Mouse (Mus musculus) midbrain, embryonic 13.5 days (tissue): ENCODE results near the gene Cflar. TPM values are rescaled to one million over a fixed set of nuclear protein-coding genes. Genes with fewer than 3 reads are reported as not detected.

Source experiments
- ATAC-seq: fragments of 200-750 bp; cut with Nextera tagmentation; 2 replicates; pipeline ENCODE4 v1.8.0; 2017; ENCODE audit warnings: mild to moderate bottlenecking, moderate TSS enrichment, moderate library complexity
- H3K27ac ChIP-seq: fragments of 300-500 bp; sonication (generic); 2 replicates; pipeline ENCODE4 v1.5.1; 2015; ENCODE audit warnings: inconsistent platforms, mild to moderate bottlenecking, moderate library complexity
- H3K27me3 ChIP-seq: fragments of 300-500 bp; sonication (generic); 2 replicates; pipeline ENCODE4 v1.6.1; 2015; ENCODE audit warnings: mild to moderate bottlenecking, inconsistent platforms
- H3K36me3 ChIP-seq: fragments of 300-500 bp; sonication (generic); 2 replicates; pipeline ENCODE4 v1.6.1; 2015; ENCODE audit warnings: mild to moderate bottlenecking, inconsistent platforms
- H3K4me1 ChIP-seq: fragments of 300-500 bp; sonication (generic); replicated peaks from 2 replicates; pipeline ENCODE4 v1.6.1; 2015; ENCODE audit warnings: inconsistent platforms
- H3K4me2 ChIP-seq: fragments of 300-500 bp; sonication (generic); replicated peaks from 2 replicates; pipeline ENCODE4 v1.6.1; 2015; ENCODE audit warnings: moderate library complexity, mild to moderate bottlenecking, inconsistent platforms
- H3K4me3 ChIP-seq: fragments of 300-500 bp; sonication (generic); replicated peaks from 2 replicates; pipeline ENCODE4 v1.5.1; 2015; ENCODE audit warnings: mild to moderate bottlenecking, inconsistent platforms
- H3K9ac ChIP-seq: fragments of 300-500 bp; sonication (generic); replicated peaks from 2 replicates; pipeline ENCODE4 v1.6.1; 2015; ENCODE audit warnings: mild to moderate bottlenecking, inconsistent platforms
- H3K9me3 ChIP-seq: fragments of 300-500 bp; sonication (generic); 2 replicates; pipeline ENCODE4 v1.6.1; 2016; ENCODE audit warnings: mild to moderate bottlenecking, inconsistent platforms
- WGBS: fragments of 180-500 bp; shearing (Covaris S2); methylation state at CpG from one replicate; pipeline ENCODE4 v1.1.7; 2015; 5-methylcytosine and 5-hydroxymethylcytosine counted together
- polyA plus RNA-seq: library from polyadenylated mRNA; unstranded; fragments of >200 nt; fragmentation: Nextera tagmentation; extraction: Ambion mirVana; gene quantifications from 2 replicates; pipeline ENCODE4 v1.2.1, GENCODE M21; 2015

Gene Cflar
- polyA plus RNA-seq, 1 experiment from 2014 or later: 16.4 TPM

- Histone ChIP-seq H3K4me1 (0 out of 2 replicates have a peak, but pooled peaks cover 3% of the 10 kb centered on the region), H3K9ac (no peak overlapping the region), H3K36me3 (peaks cover 13% of the 10 kb centered on the region; the same call in 1 of the 2 replicates), H3K4me2 (no peak overlapping the region), H3K27ac (no peak overlapping the region; the same call in 1 of the 2 replicates), H3K27me3 (no peaks in the 10 kb centered on the region), H3K9me3 (no peaks in the 10 kb centered on the region), H3K4me3 (no peak overlapping the region)
- no peak for ATAC-seq
- WGBS: 66% methylated on average over 7 of the region's 7 CpGs
These were observed 12.6 kb downstream of the Cflar start for GRCm38 (mm10) chr1:58723809-58724405.

DNA sequence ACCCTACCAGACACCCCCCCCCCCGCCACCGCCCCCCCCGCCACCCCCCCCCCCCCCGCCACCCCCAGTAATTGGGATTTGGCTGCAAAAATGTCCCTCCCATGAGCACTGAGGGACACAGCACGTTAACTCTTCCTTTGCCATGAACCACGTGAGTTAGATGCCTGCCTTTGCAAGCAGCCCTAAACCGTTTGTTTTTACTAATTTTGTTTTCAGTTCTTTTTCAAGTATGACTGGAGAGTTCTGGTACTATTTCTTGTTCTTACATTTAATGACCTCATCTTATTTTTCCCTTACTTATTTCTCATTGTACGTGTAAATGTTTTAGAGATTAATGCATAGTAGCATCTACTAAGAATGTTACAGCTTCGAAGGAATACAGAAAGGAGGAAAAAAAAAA, 13.2 kb downstream of the Cflar start:
- Histone ChIP-seq H3K4me1 (0 out of 2 replicates have a peak, but pooled peaks cover 3% of the 10 kb centered on the region), H3K27ac (no peak overlapping the region), H3K4me2 (no peak overlapping the region), H3K9ac (no peak overlapping the region), H3K4me3 (no peak overlapping the region), H3K9me3 (no peaks in the 10 kb centered on the region), H3K36me3 (peaks cover 16% of the 10 kb centered on the region; the same call in 1 of the 2 replicates), H3K27me3 (no peaks in the 10 kb centered on the region)
- ATAC-seq: no peak
- 66% methylated on average over 5 of the region's 9 CpGs for WGBS

DNA sequence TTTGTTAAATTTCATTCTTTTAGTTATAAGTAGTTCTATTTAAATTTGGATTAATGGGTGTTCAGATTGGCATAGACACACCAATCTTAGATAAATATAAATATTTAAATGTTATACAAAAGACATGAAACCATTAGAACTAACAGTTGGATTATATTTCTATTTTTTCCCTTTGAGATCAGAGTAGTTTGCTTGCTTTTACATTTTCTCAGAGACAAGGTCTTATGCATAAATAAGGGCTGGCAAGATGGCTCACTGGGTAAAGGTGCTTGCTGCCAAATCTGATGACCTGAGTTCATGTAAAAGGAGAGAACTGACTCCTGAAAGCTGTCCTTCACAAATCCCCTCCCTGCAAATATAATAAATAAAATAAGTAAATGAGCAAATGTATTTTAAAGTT, 13.8 kb downstream of the Cflar start:
- Histone ChIP-seq H3K4me1 (0 out of 2 replicates have a peak, but pooled peaks cover 3% of the 10 kb centered on the region), H3K27me3 (no peaks in the 10 kb centered on the region), H3K27ac (no peak overlapping the region), H3K9ac (no peak overlapping the region), H3K36me3 (peaks cover 18% of the 10 kb centered on the region; the same call in 1 of the 2 replicates), H3K4me2 (no peak overlapping the region), H3K4me3 (no peak overlapping the region), H3K9me3 (no peaks in the 10 kb centered on the region)
- ATAC-seq: no peak

DNA sequence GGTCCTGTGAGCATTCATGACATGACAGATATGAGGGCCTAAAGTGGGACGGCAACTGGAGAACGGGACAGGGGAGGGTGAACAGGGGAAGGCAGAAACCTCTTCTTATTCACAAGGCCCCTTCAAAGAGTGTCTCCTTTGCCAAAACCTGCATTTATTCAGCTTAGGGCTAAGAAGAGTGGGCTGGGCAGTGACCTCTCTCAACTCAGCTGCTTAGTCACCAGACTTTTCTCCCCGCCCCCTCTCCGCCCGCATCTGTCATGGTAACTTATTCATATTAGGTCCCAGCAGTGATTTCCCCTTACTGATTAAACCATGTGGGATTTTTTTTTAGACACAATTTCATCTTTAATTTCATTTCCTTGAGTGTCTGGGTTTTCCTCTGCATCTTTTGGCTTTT, 14.5 kb downstream of the Cflar start:
- no peak overlapping the region for H3K4me2 ChIP-seq
- H3K9ac ChIP-seq: no peak overlapping the region
- H3K4me3 ChIP-seq: no peak overlapping the region
- WGBS: 84% methylated on average over 5 of the region's 5 CpGs
- ATAC-seq: no peak
- H3K36me3 ChIP-seq: peaks cover 20% of the 10 kb centered on the region; the same call in 1 of the 2 replicates
- H3K27me3 ChIP-seq: no peaks in the 10 kb centered on the region
- 0 out of 2 replicates have a peak, but pooled peaks cover 3% of the 10 kb centered on the region for H3K4me1 ChIP-seq
- H3K9me3 ChIP-seq: no peaks in the 10 kb centered on the region
- H3K27ac ChIP-seq: no peak overlapping the region

DNA sequence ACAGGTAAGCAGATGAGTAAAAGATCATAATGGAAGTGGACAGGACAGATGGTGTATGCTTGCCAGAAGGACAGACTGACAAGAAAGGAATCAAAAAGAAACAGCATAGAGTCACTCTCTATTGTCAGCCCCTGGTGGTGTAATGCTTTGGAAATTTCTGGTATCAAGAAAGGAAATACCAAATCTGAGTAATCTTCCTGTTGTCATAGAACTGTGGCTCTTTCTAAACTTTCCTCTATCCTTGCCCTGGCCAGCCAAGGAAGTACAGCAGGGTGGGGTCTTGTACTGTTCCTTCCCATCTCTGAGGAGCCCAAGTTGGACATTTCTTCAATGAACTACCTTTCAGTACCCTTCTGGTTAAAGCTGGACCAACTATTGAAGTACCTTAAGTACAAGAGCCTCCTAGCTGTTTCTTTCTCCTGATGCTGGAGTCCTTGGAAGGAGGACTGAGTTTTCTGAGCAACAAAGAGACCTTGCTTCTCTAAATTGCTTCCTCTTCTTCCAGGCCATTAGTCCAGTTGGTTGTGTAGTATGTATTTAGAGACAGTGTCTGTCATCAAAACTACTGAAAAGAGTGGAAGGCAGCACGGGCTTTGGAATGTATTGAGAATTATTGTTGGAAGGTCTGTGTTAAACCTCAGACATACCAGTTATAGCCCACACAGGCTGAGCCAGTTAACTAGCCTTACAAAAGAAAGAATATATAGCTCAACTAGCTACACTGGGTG, 15.9 kb downstream of the Cflar start:
- H3K4me3 ChIP-seq: no peak overlapping the region
- H3K36me3 ChIP-seq: peaks cover 29% of the 10 kb centered on the region; the same call in 1 of the 2 replicates
- H3K9ac ChIP-seq: no peak overlapping the region
- no peak for ATAC-seq
- no peaks in the 10 kb centered on the region for H3K9me3 ChIP-seq
- H3K4me2 ChIP-seq: no peak overlapping the region
- no peak overlapping the region for H3K27ac ChIP-seq
- H3K27me3 ChIP-seq: no peaks in the 10 kb centered on the region
- 0 out of 2 replicates have a peak, but pooled peaks cover 3% of the 10 kb centered on the region for H3K4me1 ChIP-seq
- WGBS: 100% methylated on average over 1 of the region's 1 CpGs

GRCm38 (mm10) chr1:58727747-58728589, 16.7 kb downstream of the Cflar start:
- H3K9me3 ChIP-seq: no peaks in the 10 kb centered on the region
- no peaks in the 10 kb centered on the region for H3K27me3 ChIP-seq
- H3K4me3 ChIP-seq: no peak overlapping the region
- 0 out of 2 replicates have a peak, but pooled peaks cover 3% of the 10 kb centered on the region for H3K4me1 ChIP-seq
- peaks cover 29% of the 10 kb centered on the region; the same call in 1 of the 2 replicates for H3K36me3 ChIP-seq
- no peak overlapping the region for H3K27ac ChIP-seq
- no peak for ATAC-seq
- H3K4me2 ChIP-seq: no peak overlapping the region
- no peak overlapping the region for H3K9ac ChIP-seq
- WGBS: 93% methylated on average over 10 of the region's 10 CpGs

GRCm38 (mm10) chr1:58728590-58728868, 17.2 kb downstream of the Cflar start:
- no peak overlapping the region for H3K27ac ChIP-seq
- no peak for ATAC-seq
- no peak overlapping the region for H3K4me2 ChIP-seq
- H3K27me3 ChIP-seq: no peaks in the 10 kb centered on the region
- no peaks in the 10 kb centered on the region for H3K4me1 ChIP-seq
- over 99% methylated on average over 3 of the region's 3 CpGs for WGBS
- peaks cover 29% of the 10 kb centered on the region; the same call in 1 of the 2 replicates for H3K36me3 ChIP-seq
- no peaks in the 10 kb centered on the region for H3K9me3 ChIP-seq
- no peak overlapping the region for H3K4me3 ChIP-seq
- H3K9ac ChIP-seq: no peak overlapping the region

- no peaks in the 10 kb centered on the region for H3K27me3 ChIP-seq
- H3K9me3 ChIP-seq: no peaks in the 10 kb centered on the region
- H3K4me2 ChIP-seq: no peak overlapping the region
- no peak overlapping the region for H3K27ac ChIP-seq
- H3K4me3 ChIP-seq: no peak overlapping the region
- WGBS: 95% methylated on average over 2 of the region's 2 CpGs
- H3K9ac ChIP-seq: no peak overlapping the region
- H3K4me1 ChIP-seq: no peaks in the 10 kb centered on the region
- ATAC-seq: no peak
- H3K36me3 ChIP-seq: peaks cover 31% of the 10 kb centered on the region; the same call in 1 of the 2 replicates
These were observed 22.3 kb downstream of the Cflar start for GRCm38 (mm10) chr1:58733636-58734035.

- H3K27me3 ChIP-seq: no peaks in the 10 kb centered on the region
- no peaks in the 10 kb centered on the region for H3K4me1 ChIP-seq
- no peak overlapping the region for H3K27ac ChIP-seq
- ATAC-seq: no peak
- no peak overlapping the region for H3K4me2 ChIP-seq
- H3K4me3 ChIP-seq: no peak overlapping the region
- H3K9ac ChIP-seq: no peak overlapping the region
- H3K36me3 ChIP-seq: peaks cover 30% of the 10 kb centered on the region; the same call in 1 of the 2 replicates
- 94% methylated on average over 11 of the region's 11 CpGs for WGBS
- H3K9me3 ChIP-seq: no peaks in the 10 kb centered on the region
These were observed 23.0 kb downstream of the Cflar start for GRCm38 (mm10) chr1:58734043-58734920.

DNA sequence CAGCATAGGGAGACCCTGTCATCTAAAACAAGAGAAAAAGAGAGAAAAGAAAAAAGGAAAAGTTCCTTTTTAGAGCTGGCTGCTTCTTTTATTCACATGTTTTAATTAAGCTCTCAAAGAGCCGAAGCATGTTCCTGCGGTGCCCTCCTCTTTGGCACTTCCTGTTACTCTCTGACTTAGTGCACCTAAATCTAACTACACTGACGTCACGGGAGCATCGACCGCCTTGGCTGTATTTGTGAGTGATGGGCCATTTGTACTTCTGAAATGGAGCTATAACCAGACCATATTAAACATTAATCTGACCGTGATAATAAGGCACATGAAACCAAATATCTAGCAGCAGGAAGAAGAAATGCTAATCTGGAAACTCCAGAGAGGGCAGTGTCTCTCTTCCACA, 24.7 kb downstream of the Cflar start:
- Histone ChIP-seq H3K36me3 (peaks cover 25% of the 10 kb centered on the region), H3K9ac (no peak overlapping the region), H3K4me1 (no peaks in the 10 kb centered on the region), H3K27me3 (no peaks in the 10 kb centered on the region), H3K27ac (no peak overlapping the region), H3K9me3 (no peaks in the 10 kb centered on the region), H3K4me3 (no peak overlapping the region), H3K4me2 (no peak overlapping the region)
- 93% methylated on average over 7 of the region's 7 CpGs for WGBS
- no peak for ATAC-seq

GRCm38 (mm10) chr1:58736968-58737367, 25.7 kb downstream of the Cflar start:
- H3K27ac ChIP-seq: no peak overlapping the region
- no peaks in the 10 kb centered on the region for H3K9me3 ChIP-seq
- no peaks in the 10 kb centered on the region for H3K4me1 ChIP-seq
- ATAC-seq: no peak
- WGBS: 97% methylated on average over 22 of the region's 22 CpGs
- no peaks in the 10 kb centered on the region for H3K27me3 ChIP-seq
- H3K9ac ChIP-seq: no peak overlapping the region
- H3K4me2 ChIP-seq: no peak overlapping the region
- peaks cover 27% of the 10 kb centered on the region for H3K36me3 ChIP-seq
- H3K4me3 ChIP-seq: no peak overlapping the region
